Mouse (Mus musculus) G1E (cell line): ENCODE results near the gene Tmem151a. TPM values are rescaled to one million over a fixed set of nuclear protein-coding genes. Genes with fewer than 3 reads are reported as not detected.

Experiments used
- ATAC-seq: 2 replicates; pipeline ENCODE4 v1.8.0; 2016; ENCODE audit warnings: mild to moderate bottlenecking; ENCODE audit not compliant: insufficient number of reproducible peaks, poor library complexity, low FRiP score, severe bottlenecking; ENCODE audit errors: extremely low read depth
- DNase-seq: peaks from one replicate; pipeline ENCODE4 v3.0.0; 2012; ENCODE audit warnings: low spot score
- H3K27me3 ChIP-seq: 2 replicates; pipeline ENCODE4 v1.6.1; 2012; ENCODE audit warnings: mild to moderate bottlenecking, low read length, inconsistent platforms; ENCODE audit not compliant: insufficient read depth
- H3K36me3 ChIP-seq: replicated peaks from 2 replicates; pipeline ENCODE3; 2012; ENCODE audit warnings: mild to moderate bottlenecking, inconsistent platforms
- H3K4me1 ChIP-seq: 2 replicates; pipeline ENCODE4 v1.6.1; 2012; ENCODE audit warnings: low read depth, low read length, inconsistent platforms, mixed read lengths; ENCODE audit not compliant: insufficient read depth
- H3K4me3 ChIP-seq: 2 replicates; pipeline ENCODE4 v1.5.1; 2012; ENCODE audit warnings: low read depth, mild to moderate bottlenecking, inconsistent platforms, low read length, moderate library complexity, mixed read lengths
- H3K9me3 ChIP-seq: replicated peaks from 2 replicates; pipeline ENCODE4 v1.6.1; 2012; ENCODE audit warnings: inconsistent platforms
- CTCF ChIP-seq: IDR thresholded peaks from 2 replicates; pipeline ENCODE4 v1.5.1; 2012; ENCODE audit warnings: low read depth, low read length, inconsistent platforms, mixed read lengths
- GATA1 ChIP-seq: IDR thresholded peaks from 2 replicates; pipeline ENCODE4 v1.6.1; 2012; ENCODE audit warnings: borderline replicate concordance, low read length, inconsistent platforms, mixed read lengths
- GATA2 ChIP-seq: IDR thresholded peaks from 2 replicates; pipeline ENCODE4 v1.6.1; 2012; ENCODE audit warnings: low read depth, low read length, inconsistent platforms, borderline replicate concordance
- POLR2AphosphoS5 ChIP-seq: IDR thresholded peaks from 2 replicates; pipeline ENCODE4 v1.6.1; 2012; ENCODE audit warnings: low read depth, low read length, inconsistent platforms; ENCODE audit not compliant: insufficient replicate concordance
- TAL1 ChIP-seq: conservative IDR thresholded peaks from 2 replicates; pipeline ENCODE4 v1.6.1; 2012; ENCODE audit warnings: low read depth, low read length, inconsistent platforms, mixed read lengths
- polyA plus RNA-seq: library from polyadenylated mRNA; stranded (reverse); fragments of >175 nt; gene quantifications from 2 replicates; pipeline ENCODE4 v1.2.3, GENCODE M21; 2012
- total RNA-seq, 2 experiments: library from RNA; stranded (forward) in 1 of 2; stranded (reverse) in 1 of 2; fragments of 200-1000 nt in 1 of 2; fragments of >200 nt in 1 of 2; fragmentation: Nextera tagmentation in 1 of 2; gene quantifications; 2 replicates each; pipeline ENCODE4 v1.2.3; 2014 to 2017

Gene Tmem151a
- total and polyA plus RNA-seq, 3 experiments, result 0.16 TPM; not detected in 2

- peaks cover 36% of the 10 kb centered on the region for H3K4me1 ChIP-seq
- TF ChIP-seq POLR2AphosphoS5 (no peak), CTCF (no peak), GATA2 (no peak), TAL1 (no peak), GATA1 (no peak)
- ATAC-seq, result no peak
- peak overlapping the region; percentile 84; the same call in 1 of the 2 replicates for H3K4me3 ChIP-seq
- H3K36me3 ChIP-seq, result peaks cover 63% of the 10 kb centered on the region
- H3K9me3 ChIP-seq, result no peaks in the 10 kb centered on the region
- DNase-seq, result no peak
- no peaks in the 10 kb centered on the region for H3K27me3 ChIP-seq
Measured at GRCm38 (mm10) chr19:5107556-5108270, 22.4 kb upstream of the Tmem151a start.

GRCm38 (mm10) chr19:5106731-5107191 lies 21.4 kb upstream of the Tmem151a start, which contains the start of gene Rab1b:
Gene Rab1b, minus strand, starts transcription at chr19:5107072.
- H3K27me3 ChIP-seq, result no peaks in the 10 kb centered on the region
- TF ChIP-seq GATA1 (no peak), TAL1 (no peak), POLR2AphosphoS5 (no peak), GATA2 (no peak), CTCF (no peak)
- ATAC-seq (peak; percentile 78), DNase-seq (peak; percentile 94)
- H3K4me3 ChIP-seq, result peak within 1 kb of the TSS; percentile 84
- H3K36me3 ChIP-seq, result peaks cover 67% of the 10 kb centered on the region
- H3K4me1 ChIP-seq, result peaks cover 36% of the 10 kb centered on the region
- H3K9me3 ChIP-seq, result no peaks in the 10 kb centered on the region

- TF ChIP-seq GATA1, result no peak
- no peak for DNase-seq
- H3K9me3 ChIP-seq, result no peaks in the 10 kb centered on the region
- H3K4me3 ChIP-seq, result peak overlapping the region; percentile 84
- no peak for ATAC-seq
- peaks cover 36% of the 10 kb centered on the region for H3K4me1 ChIP-seq
- H3K36me3 ChIP-seq, result peaks cover 68% of the 10 kb centered on the region
- no peaks in the 10 kb centered on the region for H3K27me3 ChIP-seq
Measured at GRCm38 (mm10) chr19:5106074-5106473, 20.7 kb upstream of the Tmem151a start.

GRCm38 (mm10) chr19:5098363-5099143 lies 13.2 kb upstream of the Tmem151a start, which contains the start of gene Cnih2:
Gene Cnih2, minus strand, starts transcription at chr19:5098521.
- no peak for ATAC-seq
- peak; percentile 80 for DNase-seq
- TF ChIP-seq TAL1, result no peak
- peaks cover 17% of the 10 kb centered on the region for H3K27me3 ChIP-seq
- no peaks in the 10 kb centered on the region for H3K9me3 ChIP-seq
- H3K4me1 ChIP-seq, result peaks cover 47% of the 10 kb centered on the region
- H3K4me3 ChIP-seq, result peak within 1 kb of the TSS; percentile 68; the same call in 1 of the 2 replicates
- peaks cover 56% of the 10 kb centered on the region for H3K36me3 ChIP-seq

- H3K27me3 ChIP-seq, result peaks cover 17% of the 10 kb centered on the region
- TF ChIP-seq GATA1, result no peak
- no peak for TF ChIP-seq TAL1
- no peak for TF ChIP-seq GATA2
- no peak for TF ChIP-seq POLR2AphosphoS5
- no peak for TF ChIP-seq CTCF
- H3K9me3 ChIP-seq, result no peaks in the 10 kb centered on the region
- DNase-seq (no peak), ATAC-seq (no peak)
- peaks cover 56% of the 10 kb centered on the region for H3K36me3 ChIP-seq
- peaks cover 47% of the 10 kb centered on the region for H3K4me1 ChIP-seq
- peak overlapping the region; percentile 68; the same call in 1 of the 2 replicates for H3K4me3 ChIP-seq
Measured at GRCm38 (mm10) chr19:5097521-5098362, 12.4 kb upstream of the Tmem151a start.
